Mouse (Mus musculus): Measurements from ENCODE around the gene Ctnna2.

GRCm38 (mm10) chr6:77569851-77570250, 409.6 kb downstream of the Ctnna2 start:
- TF ChIP-seq CTCF (IDR thresholded peaks at IDR 0.05; ENCODE audit: insufficient read depth, low read length), result no peak
- no peak for TF ChIP-seq POLR2A (IDR thresholded peaks at IDR 0.05; ENCODE audit: borderline replicate concordance, extremely low read depth, low read depth, low read length)

Measured in lung, adult 2 months (tissue).